12 mouse cellular contexts compared by ENCODE assay signal in genomic region chr5:105623074-105623713, GRCm38 (mm10).
A peak's percentile ranks its signal among the peaks of the same experiment; 100 is the strongest.
DNase-seq lines count a peak whose midpoint lies in the region; ATAC-seq and TF ChIP-seq lines count a peak whose summit lies in the region.
"Had no signal": no experiment of that assay in that cellular context is flagged by ENCODE, and none has a peak within 500 bp of the region (broad histone marks: within the 10 kb centered on the region; RNA-seq: fewer than 3 reads in every experiment).

No protein-coding gene starts in this region.

- no peak overlapping the region for H3K4me2 ChIP-seq in heart, postnatal 0 days (ENCODE audit: low read depth, low read length)
- no peak overlapping the region for H3K4me2 ChIP-seq in lung, embryonic 15.5 days
- H3K4me2 ChIP-seq: limb, embryonic 15.5 days; midbrain, embryonic 15.5 days; neural tube, embryonic 15.5 days had no signal

- H3K36me3 ChIP-seq in heart, postnatal 0 days (replicated peaks; ENCODE audit: control insufficient read depth, insufficient read depth, low read length) = no peaks in the 10 kb centered on the region
- no peaks in the 10 kb centered on the region for H3K36me3 ChIP-seq in lung, embryonic 15.5 days
- H3K36me3 ChIP-seq: forebrain, embryonic 10.5 days; limb, embryonic 15.5 days; midbrain, embryonic 15.5 days; neural tube, embryonic 15.5 days had no signal

- H3K27ac ChIP-seq in heart, postnatal 0 days (ENCODE audit: low read depth) = peak overlapping the region; percentile 67
- peak overlapping the region; percentile 55 for H3K27ac ChIP-seq in lung, embryonic 15.5 days
- H3K27ac ChIP-seq: forebrain, embryonic 10.5 days; limb, embryonic 15.5 days; midbrain, embryonic 15.5 days; neural tube, embryonic 15.5 days had no signal

- ATAC-seq in heart, postnatal 0 days (ENCODE audit: insufficient read depth, low read depth) = no peak
- ATAC-seq in lung, embryonic 15.5 days (ENCODE audit: borderline replicate concordance, extremely low read depth, low FRiP score, low TSS enrichment) = peak; percentile 44; the same call in 1 of the 2 replicates
- peak; percentile 74 for ATAC-seq in granulocyte monocyte progenitor cell, adult 5-6 weeks (replicated peaks; ENCODE audit: poor library complexity, severe bottlenecking)
- peak; percentile 23; the same call in 1 of the 2 replicates for ATAC-seq in neutrophil, adult 5-6 weeks (ENCODE audit: extremely low read depth, insufficient number of reproducible peaks, low FRiP score, poor library complexity, severe bottlenecking)
- ATAC-seq: midbrain, embryonic 15.5 days had no signal

- 0 out of 2 replicates have a peak, but pooled peaks cover 12% of the 10 kb centered on the region for H3K4me1 ChIP-seq in heart, postnatal 0 days (ENCODE audit: control insufficient read depth, insufficient read depth)
- H3K4me1 ChIP-seq in lung, embryonic 15.5 days = peaks cover 20% of the 10 kb centered on the region
- H3K4me1 ChIP-seq: midbrain, embryonic 15.5 days had no signal

- no peak overlapping the region for H3K9ac ChIP-seq in heart, postnatal 0 days (replicated peaks; ENCODE audit: low read depth, low read length)
- H3K9ac ChIP-seq in lung, embryonic 15.5 days = no peak overlapping the region
- H3K9ac ChIP-seq: limb, embryonic 15.5 days; midbrain, embryonic 15.5 days; neural tube, embryonic 15.5 days had no signal

- no peak overlapping the region for H3K4me3 ChIP-seq in heart, postnatal 0 days (ENCODE audit: low read depth, low read length)
- H3K4me3 ChIP-seq in lung, embryonic 15.5 days = no peak overlapping the region
- H3K4me3 ChIP-seq: forebrain, embryonic 10.5 days; limb, embryonic 15.5 days; midbrain, embryonic 15.5 days; neural tube, embryonic 15.5 days had no signal

- TF ChIP-seq CTCF in heart, postnatal 0 days (IDR thresholded peaks at IDR 0.05; ENCODE audit: low read depth) = no peak

- no peaks in the 10 kb centered on the region for H3K27me3 ChIP-seq in heart, postnatal 0 days (ENCODE audit: control insufficient read depth, insufficient read depth, low read length)
- no peaks in the 10 kb centered on the region for H3K27me3 ChIP-seq in lung, embryonic 15.5 days
- H3K27me3 ChIP-seq: limb, embryonic 15.5 days; midbrain, embryonic 15.5 days; neural tube, embryonic 15.5 days had no signal

- TF ChIP-seq EP300 in heart, postnatal 0 days (IDR thresholded peaks at IDR 0.05; ENCODE audit: low read depth) = no peak

- DNase-seq in heart, postnatal 0 days (ENCODE audit: low spot score) = no peak
- DNase-seq in heart, postnatal 4 days = no peak
- DNase-seq in lung, adult 18-20 months = no peak
- no peak for DNase-seq in adrenal gland, postnatal 25 days
- DNase-seq: adrenal gland, postnatal 14 days had no signal

- WGBS in heart, postnatal 0 days = 46% methylated on average over 4 of the region's 4 CpGs
- 39% methylated on average over 4 of the region's 4 CpGs for WGBS in lung, embryonic 15.5 days

- H3K9me3 ChIP-seq in heart, postnatal 0 days (replicated peaks; ENCODE audit: control insufficient read depth, low read length) = no peaks in the 10 kb centered on the region
- H3K9me3 ChIP-seq in lung, embryonic 15.5 days = no peaks in the 10 kb centered on the region
- H3K9me3 ChIP-seq: forebrain, embryonic 10.5 days; limb, embryonic 15.5 days; midbrain, embryonic 15.5 days; neural tube, embryonic 15.5 days had no signal
